Mouse (Mus musculus): Measurements from ENCODE around the gene Hoxa1. TPM values are rescaled to one million over a fixed set of nuclear protein-coding genes. Genes with fewer than 3 reads are reported as not detected.

Hoxa1 gene
- total and polyA plus RNA-seq, 3 experiments, result 1.9 to 3.7 (median 3.2) TPM

DNA sequence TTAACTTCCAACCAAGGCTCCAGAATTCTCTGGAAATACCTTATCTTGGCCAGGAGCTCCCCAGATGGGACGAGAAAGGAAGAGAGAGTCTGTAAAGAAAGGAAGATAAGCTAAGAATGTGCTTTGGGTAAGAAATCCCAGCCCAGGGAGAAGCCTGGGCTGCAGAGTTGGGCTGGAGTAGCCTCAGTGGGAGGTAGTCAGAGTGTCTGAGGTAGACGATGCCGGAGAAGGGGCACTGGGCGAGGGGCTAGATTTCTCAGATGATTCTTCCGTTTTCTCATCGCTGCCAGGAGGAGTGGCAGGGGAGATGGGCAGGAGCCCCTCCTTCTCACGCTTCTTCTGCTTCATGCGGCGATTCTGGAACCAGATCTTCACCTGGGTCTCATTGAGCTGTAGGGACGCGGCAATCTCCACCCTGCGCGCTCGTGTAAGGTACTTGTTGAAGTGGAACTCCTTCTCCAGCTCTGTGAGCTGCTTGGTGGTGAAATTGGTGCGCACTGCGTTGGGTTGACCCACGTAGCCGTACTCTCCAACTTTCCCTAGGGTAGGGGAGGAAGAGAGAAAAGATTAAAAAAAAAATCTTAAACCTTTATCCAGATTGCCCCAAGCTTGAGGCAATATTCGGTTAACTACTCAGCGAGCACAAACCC, 1.4 kb downstream of the Hoxa1 start:
- DNase-seq (ENCODE audit: extremely low read depth), result no peak
- H3K4me1 ChIP-seq (ENCODE audit: control insufficient read depth in 1 of 2, insufficient read depth in 2 of 2), result peaks cover 2 to 17% of the 10 kb centered on the region in 2 experiments; a peak in 3 of 4 replicates
- no peak overlapping the region for H3K27ac ChIP-seq (ENCODE audit: insufficient read depth, low read depth)
- H3K9ac ChIP-seq (ENCODE audit: insufficient read depth, low read depth), result no peak overlapping the region
- no peaks in the 10 kb centered on the region for H3K9me3 ChIP-seq (replicated peaks; ENCODE audit: low read length)
- peaks cover 7% of the 10 kb centered on the region; the same call in 1 of the 2 replicates for H3K79me2 ChIP-seq (replicated peaks; ENCODE audit: control insufficient read depth, extremely low read depth, insufficient read depth, poor library complexity, severe bottlenecking)
- in situ Hi-C loops (cut with MboI; ENCODE audit: low pct_ligation_motif_present, low pct_unique_long_range_greater_than_20kb, low sequenced_read_pairs) (no loop called here), dilution Hi-C loops (cut with MboI; ENCODE audit: extremely low pct_ligation_motif_present, extremely low pct_unique_long_range_greater_than_20kb, low sequenced_read_pairs) (no loop called here)
- no peak overlapping the region for H3K4me2 ChIP-seq (ENCODE audit: insufficient read depth, low read depth, poor library complexity, severe bottlenecking)
- peaks cover 0 to 13% of the 10 kb centered on the region in 2 experiments for H3K36me3 ChIP-seq (replicated peaks in 1 of 2; ENCODE audit: control insufficient read depth in 1 of 2, insufficient read depth in 1 of 2, low read length in 1 of 2)
- H3K27me3 ChIP-seq (replicated peaks), result no peaks in the 10 kb centered on the region
- no peak overlapping the region for H3K4me3 ChIP-seq (replicated peaks in 1 of 3; ENCODE audit: low read depth in 2 of 3, low read length in 2 of 3, poor library complexity in 1 of 3)
- no peak for TF ChIP-seq MYC (IDR thresholded peaks at IDR 0.05; ENCODE audit: low read depth, low read length)
- TF ChIP-seq POLR2AphosphoS2 (IDR thresholded peaks at IDR 0.05; ENCODE audit: low read depth, low read length), result no peak
- no peak for TF ChIP-seq KAT2A (IDR thresholded peaks at IDR 0.05; ENCODE audit: insufficient replicate concordance, low read length)
- TF ChIP-seq GABPA (IDR thresholded peaks at IDR 0.05; ENCODE audit: insufficient replicate concordance, low read depth, low read length), result no peak
- no peak for TF ChIP-seq JUND (conservative IDR thresholded peaks at IDR 0.05; ENCODE audit: low read depth, low read length)
- no peak for TF ChIP-seq MEF2A (IDR thresholded peaks at IDR 0.05; ENCODE audit: borderline replicate concordance, low read depth, low read length)

DNA sequence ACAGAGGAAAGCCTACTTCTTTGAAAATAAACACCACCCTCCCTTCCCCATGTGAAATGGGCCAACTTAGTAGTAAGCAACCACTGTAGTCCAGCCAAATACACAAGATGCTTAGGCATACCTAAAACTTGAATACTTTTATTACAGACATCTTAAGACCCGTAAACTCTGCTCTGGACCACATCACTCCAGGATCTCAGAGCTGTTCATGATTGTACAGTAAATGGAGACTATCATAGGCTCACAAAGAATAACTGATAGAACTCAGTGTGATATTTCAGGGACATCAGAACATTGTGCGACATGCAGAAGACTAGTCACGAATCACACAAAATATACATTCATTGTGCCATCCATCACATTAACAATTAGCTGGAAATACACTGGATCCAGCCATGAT, 2.6 kb downstream of the Hoxa1 start:
- dilution Hi-C loops (cut with MboI; ENCODE audit: extremely low pct_ligation_motif_present, extremely low pct_unique_long_range_greater_than_20kb, low sequenced_read_pairs), result no loop called here
- H3K4me1 ChIP-seq (ENCODE audit: control insufficient read depth in 1 of 2, insufficient read depth in 2 of 2), result peaks cover 4 to 8% of the 10 kb centered on the region in 2 experiments; a peak in 2 of 4 replicates
- DNase-seq (ENCODE audit: extremely low read depth), result no peak
- TF ChIP-seq JUN (IDR thresholded peaks at IDR 0.05; ENCODE audit: insufficient read depth, low read depth, low read length) (no peak), IRF4 (IDR thresholded peaks at IDR 0.05; ENCODE audit: low read depth, low read length) (no peak), ETS1 (conservative IDR thresholded peaks at IDR 0.05; ENCODE audit: low read depth, low read length) (no peak), MXI1 (IDR thresholded peaks at IDR 0.05; ENCODE audit: low read depth, low read length) (no peak), TBP (conservative IDR thresholded peaks at IDR 0.05; ENCODE audit: low read depth, low read length) (no peak)
- no peak overlapping the region for H3K4me3 ChIP-seq (replicated peaks in 1 of 3; ENCODE audit: low read depth in 2 of 3, low read length in 2 of 3, poor library complexity in 1 of 3)
- no peak overlapping the region for H3K4me2 ChIP-seq (ENCODE audit: insufficient read depth, low read depth, poor library complexity, severe bottlenecking)
- no peak overlapping the region for H3K27ac ChIP-seq (ENCODE audit: insufficient read depth, low read depth)
- peaks cover 0 to 10% of the 10 kb centered on the region in 2 experiments for H3K36me3 ChIP-seq (replicated peaks in 1 of 2; ENCODE audit: control insufficient read depth in 1 of 2, insufficient read depth in 1 of 2, low read length in 1 of 2)
- H3K27me3 ChIP-seq (replicated peaks), result no peaks in the 10 kb centered on the region
- no peaks in the 10 kb centered on the region for H3K9me3 ChIP-seq (replicated peaks; ENCODE audit: low read length)
- peaks cover 7% of the 10 kb centered on the region; the same call in 1 of the 2 replicates for H3K79me2 ChIP-seq (replicated peaks; ENCODE audit: control insufficient read depth, extremely low read depth, insufficient read depth, poor library complexity, severe bottlenecking)
- no peak overlapping the region for H3K9ac ChIP-seq (ENCODE audit: insufficient read depth, low read depth)
- in situ Hi-C loops (cut with MboI; ENCODE audit: low pct_ligation_motif_present, low pct_unique_long_range_greater_than_20kb, low sequenced_read_pairs), result no loop called here

DNA sequence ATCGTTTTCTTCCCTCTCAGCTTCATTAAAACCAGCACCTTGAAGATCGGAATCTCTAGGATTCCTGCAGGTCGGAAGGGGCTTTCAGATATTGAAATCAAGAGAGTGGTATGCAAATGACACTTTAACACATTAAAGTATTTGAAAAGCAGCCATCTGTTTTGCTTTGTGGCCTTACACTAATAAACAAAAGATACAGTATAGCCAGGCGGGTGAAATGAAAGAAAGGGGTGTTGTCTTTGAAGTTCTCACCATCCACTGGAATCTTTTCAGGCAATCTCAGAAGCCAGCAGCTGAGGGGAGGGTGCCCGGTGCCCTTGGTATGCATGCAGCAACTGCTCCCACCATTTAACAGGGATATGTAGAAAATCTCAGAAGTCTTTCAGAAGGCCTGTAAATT, 4.1 kb downstream of the Hoxa1 start:
- no peaks in the 10 kb centered on the region for H3K9me3 ChIP-seq (replicated peaks; ENCODE audit: low read length)
- no peak overlapping the region for H3K4me3 ChIP-seq (replicated peaks in 1 of 3; ENCODE audit: low read depth in 2 of 3, low read length in 2 of 3, poor library complexity in 1 of 3)
- dilution Hi-C loops (cut with MboI; ENCODE audit: extremely low pct_ligation_motif_present, extremely low pct_unique_long_range_greater_than_20kb, low sequenced_read_pairs) (no loop called here), in situ Hi-C loops (cut with MboI; ENCODE audit: low pct_ligation_motif_present, low pct_unique_long_range_greater_than_20kb, low sequenced_read_pairs) (no loop called here)
- H3K27ac ChIP-seq (ENCODE audit: insufficient read depth, low read depth), result no peak overlapping the region
- H3K36me3 ChIP-seq (replicated peaks in 1 of 2; ENCODE audit: control insufficient read depth in 1 of 2, insufficient read depth in 1 of 2, low read length in 1 of 2), result peaks cover 0 to 10% of the 10 kb centered on the region in 2 experiments
- no peaks in the 10 kb centered on the region for H3K27me3 ChIP-seq (replicated peaks)
- H3K79me2 ChIP-seq (replicated peaks; ENCODE audit: control insufficient read depth, extremely low read depth, insufficient read depth, poor library complexity, severe bottlenecking), result peaks cover 2% of the 10 kb centered on the region; the same call in 1 of the 2 replicates
- TF ChIP-seq GABPA (IDR thresholded peaks at IDR 0.05; ENCODE audit: insufficient replicate concordance, low read depth, low read length) (no peak), RCOR1 (conservative IDR thresholded peaks at IDR 0.05; ENCODE audit: low read depth, low read length) (no peak), UBTF (IDR thresholded peaks at IDR 0.05; ENCODE audit: low read depth, low read length) (no peak), IRF4 (IDR thresholded peaks at IDR 0.05; ENCODE audit: low read depth, low read length) (no peak), TCF12 (IDR thresholded peaks at IDR 0.05; ENCODE audit: low read depth, low read length) (no peak), MXI1 (IDR thresholded peaks at IDR 0.05; ENCODE audit: low read depth, low read length) (no peak), USF2 (conservative IDR thresholded peaks at IDR 0.05; ENCODE audit: low read depth, low read length) (no peak), ETS1 (conservative IDR thresholded peaks at IDR 0.05; ENCODE audit: low read depth, low read length) (no peak), ELF1 (IDR thresholded peaks at IDR 0.05; ENCODE audit: low read depth, low read length) (no peak), NELFE (IDR thresholded peaks at IDR 0.05; ENCODE audit: low read depth, low read length) (no peak), SIN3A (IDR thresholded peaks at IDR 0.05; ENCODE audit: low read length) (no peak), E2F4 (IDR thresholded peaks at IDR 0.05; ENCODE audit: insufficient replicate concordance, low read depth, low read length) (no peak)
- no peak overlapping the region for H3K9ac ChIP-seq (ENCODE audit: insufficient read depth, low read depth)
- H3K4me2 ChIP-seq (ENCODE audit: insufficient read depth, low read depth, poor library complexity, severe bottlenecking), result no peak overlapping the region
- DNase-seq (ENCODE audit: extremely low read depth), result no peak
- H3K4me1 ChIP-seq (ENCODE audit: control insufficient read depth in 1 of 2, insufficient read depth in 2 of 2), result peaks cover 5 to 7% of the 10 kb centered on the region in 2 experiments; a peak in 2 of 4 replicates
